Mouse (Mus musculus): Measurements from ENCODE around the gene Arih1. TPM values are rescaled to one million over a fixed set of nuclear protein-coding genes. Genes with fewer than 3 reads are reported as not detected.

Gene Arih1
- polyA plus RNA-seq, 2 experiments: 5.8 to 11.6 TPM

DNA sequence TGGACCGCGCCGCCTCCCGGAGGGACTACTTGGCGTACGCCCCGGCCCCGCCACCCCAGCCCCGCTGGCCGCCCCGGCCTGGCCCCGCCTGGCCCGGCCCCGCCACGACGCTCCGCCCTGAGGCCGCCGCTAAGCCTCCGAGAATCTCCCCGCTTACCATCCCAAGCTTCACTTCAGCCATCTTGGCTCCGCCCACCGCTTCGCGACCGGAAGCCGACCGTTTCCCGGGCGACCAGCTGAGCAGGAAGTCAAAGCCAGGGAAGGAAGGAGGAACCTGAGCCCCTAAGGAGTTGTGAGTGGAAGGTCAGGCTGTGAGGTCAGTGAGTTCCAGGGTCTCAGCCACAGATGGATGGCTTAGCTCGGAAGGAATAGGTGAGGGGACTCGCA, 133.2 kb downstream of the Arih1 start, which contains the start of gene Bbs4:
Gene Bbs4 (minus strand): TSS at position 256 of the 387 bp plus-strand sequence.
- Histone ChIP-seq H3K4me2 (ENCODE audit: low read depth) (peak within 1 kb of the TSS; percentile 80), H3K4me3 (ENCODE audit: insufficient read depth in 1 of 2, low read depth in 2 of 2, low read length in 2 of 2) (peak within 1 kb of the TSS; percentile 79 to 91), H3K4me1 (replicated peaks; ENCODE audit: control insufficient read depth in 2 of 2, insufficient read depth in 2 of 2, low read length in 1 of 2) (peaks cover 0 to 4% of the 10 kb centered on the region in 2 experiments; a peak in 1 of 4 replicates), H3K36me3 (replicated peaks; ENCODE audit: control insufficient read depth, insufficient read depth, low read depth) (no peaks in the 10 kb centered on the region), H3K27ac (peak within 1 kb of the TSS; percentile 53; the same call in 1 of the 2 replicates), H3K9me3 (ENCODE audit: control insufficient read depth, low read length) (no peaks in the 10 kb centered on the region), H3K27me3 (ENCODE audit: control insufficient read depth, insufficient read depth, low read length) (no peaks in the 10 kb centered on the region), H3K9ac (replicated peaks) (peak within 1 kb of the TSS; percentile 82)
- TF ChIP-seq CTCF (IDR thresholded peaks at IDR 0.05; ENCODE audit: low read depth) (no peak), EP300 (IDR thresholded peaks at IDR 0.05; ENCODE audit: low read depth) (no peak)
- peak; percentile 100 for ATAC-seq (ENCODE audit: insufficient read depth)
- WGBS (ENCODE audit: insufficient replicate concordance): under 1% methylated on average over 32 of the region's 32 CpGs
- DNase-seq (ENCODE audit: low read depth in 3 of 3, low spot score in 3 of 3): peak; percentile 85 to 86 (median 85)

DNA sequence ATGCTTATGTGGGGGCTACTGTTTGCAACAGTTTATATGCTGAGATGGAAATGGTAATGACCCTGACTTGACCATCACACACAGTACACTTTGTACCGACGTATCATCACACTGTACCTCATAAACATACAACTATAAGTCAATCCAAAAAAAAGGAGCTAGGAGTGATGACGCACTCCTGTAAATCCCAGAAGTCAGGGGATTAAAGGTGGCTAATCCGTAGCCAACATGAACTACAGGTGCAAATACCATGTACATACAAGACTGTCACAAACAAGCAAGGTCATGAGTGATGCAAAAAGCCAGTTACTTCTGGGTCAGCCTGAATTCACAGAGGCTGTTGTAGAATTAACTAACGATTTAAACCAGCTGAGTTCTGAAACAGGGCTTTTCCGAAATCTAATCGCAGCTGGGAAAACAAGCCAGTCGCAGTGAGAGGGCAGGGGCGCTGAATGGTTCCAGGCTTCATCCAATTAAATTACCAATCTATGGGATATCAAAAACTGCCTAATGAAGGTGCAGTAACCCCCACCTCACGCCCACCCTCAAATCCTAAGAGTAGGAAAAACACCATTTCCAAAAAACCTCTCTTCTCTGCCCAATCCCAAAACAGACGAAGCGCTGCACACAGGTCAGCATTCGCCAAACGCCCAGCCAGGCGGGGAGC, 133.7 kb downstream of the Arih1 start:
- no peaks in the 10 kb centered on the region for H3K36me3 ChIP-seq (replicated peaks; ENCODE audit: control insufficient read depth, insufficient read depth, low read depth)
- H3K4me1 ChIP-seq (replicated peaks; ENCODE audit: control insufficient read depth in 2 of 2, insufficient read depth in 2 of 2, low read length in 1 of 2): peaks cover 0 to 4% of the 10 kb centered on the region in 2 experiments; a peak in 1 of 4 replicates
- H3K27me3 ChIP-seq (ENCODE audit: control insufficient read depth, insufficient read depth, low read length): no peaks in the 10 kb centered on the region
- peak overlapping the region; percentile 53; the same call in 1 of the 2 replicates for H3K27ac ChIP-seq
- peak overlapping the region; percentile 80 for H3K4me2 ChIP-seq (ENCODE audit: low read depth)
- peak; percentile 14; the same call in 1 of the 2 replicates for ATAC-seq (ENCODE audit: insufficient read depth)
- H3K4me3 ChIP-seq (ENCODE audit: insufficient read depth in 1 of 2, low read depth in 2 of 2, low read length in 2 of 2): peak overlapping the region; percentile 66 to 79
- 20% methylated on average over 15 of the region's 15 CpGs for WGBS (ENCODE audit: insufficient replicate concordance)
- H3K9ac ChIP-seq (replicated peaks): peak overlapping the region; percentile 82
- DNase-seq (ENCODE audit: low read depth in 3 of 3, low spot score in 3 of 3): no peak
- TF ChIP-seq EP300 (IDR thresholded peaks at IDR 0.05; ENCODE audit: low read depth) (no peak), CTCF (IDR thresholded peaks at IDR 0.05; ENCODE audit: low read depth) (no peak)
- no peaks in the 10 kb centered on the region for H3K9me3 ChIP-seq (ENCODE audit: control insufficient read depth, low read length)

DNA sequence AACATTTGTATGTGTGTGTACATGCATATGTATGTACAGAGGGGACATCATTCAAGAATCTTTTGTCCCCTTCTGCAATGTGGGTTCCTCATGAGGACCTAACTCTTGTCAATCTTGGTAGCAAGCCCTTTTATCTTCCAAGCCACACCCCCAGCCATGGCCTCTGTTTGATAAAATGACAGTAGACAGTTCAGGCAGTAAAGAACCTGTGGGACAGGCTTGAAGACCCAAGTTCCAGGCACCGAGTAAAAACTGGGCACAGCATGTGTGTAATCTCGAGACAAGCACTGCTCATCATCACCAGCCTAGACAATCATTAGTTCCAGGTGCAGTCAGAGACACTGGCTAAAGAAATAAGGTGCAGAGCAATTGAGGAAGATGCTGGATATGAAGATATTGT, 140.2 kb downstream of the Arih1 start:
- no peak overlapping the region for H3K9ac ChIP-seq (replicated peaks)
- no peak for DNase-seq (ENCODE audit: low read depth in 3 of 3, low spot score in 3 of 3)
- H3K4me3 ChIP-seq (ENCODE audit: insufficient read depth in 1 of 2, low read depth in 2 of 2, low read length in 2 of 2): no peak overlapping the region
- H3K4me1 ChIP-seq (replicated peaks; ENCODE audit: control insufficient read depth in 2 of 2, insufficient read depth in 2 of 2, low read length in 1 of 2): peaks cover 2 to 4% of the 10 kb centered on the region in 2 experiments; a peak in 2 of 4 replicates
- H3K27me3 ChIP-seq (ENCODE audit: control insufficient read depth, insufficient read depth, low read length): no peaks in the 10 kb centered on the region
- no peaks in the 10 kb centered on the region for H3K9me3 ChIP-seq (ENCODE audit: control insufficient read depth, low read length)
- 0 out of 2 replicates have a peak, but pooled peaks have one; percentile 18 for ATAC-seq (ENCODE audit: insufficient read depth)
- WGBS (ENCODE audit: insufficient replicate concordance): 14% methylated on average over 2 of the region's 2 CpGs
- no peak for TF ChIP-seq EP300 (IDR thresholded peaks at IDR 0.05; ENCODE audit: low read depth)
- no peak for TF ChIP-seq CTCF (IDR thresholded peaks at IDR 0.05; ENCODE audit: low read depth)
- no peak overlapping the region for H3K4me2 ChIP-seq (ENCODE audit: low read depth)
- no peak overlapping the region for H3K27ac ChIP-seq
- H3K36me3 ChIP-seq (replicated peaks; ENCODE audit: control insufficient read depth, insufficient read depth, low read depth): no peaks in the 10 kb centered on the region

DNA sequence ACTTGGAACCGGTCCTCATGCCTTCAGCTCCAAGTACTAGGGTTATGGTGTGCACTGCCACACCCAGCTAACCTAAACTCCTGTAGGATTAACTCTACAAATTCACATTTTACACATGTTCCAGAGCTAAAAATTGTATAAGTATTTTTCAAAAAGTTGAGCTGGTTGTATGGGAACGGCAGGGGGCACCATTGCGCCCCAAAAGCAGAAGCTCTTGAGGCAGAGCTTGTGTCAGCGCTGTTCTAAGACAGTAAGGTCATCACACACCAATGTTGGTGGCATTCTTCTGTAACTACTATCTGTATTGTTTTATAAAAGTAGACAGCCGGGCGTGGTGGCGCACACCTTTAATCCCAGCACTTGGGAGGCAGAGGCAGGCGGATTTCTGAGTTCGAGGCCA, 146.4 kb downstream of the Arih1 start:
- peaks cover 8 to 9% of the 10 kb centered on the region in 2 experiments; a peak in 3 of 4 replicates for H3K4me1 ChIP-seq (replicated peaks; ENCODE audit: control insufficient read depth in 2 of 2, insufficient read depth in 2 of 2, low read length in 1 of 2)
- no peak overlapping the region for H3K4me3 ChIP-seq (ENCODE audit: insufficient read depth in 1 of 2, low read depth in 2 of 2, low read length in 2 of 2)
- no peaks in the 10 kb centered on the region for H3K27me3 ChIP-seq (ENCODE audit: control insufficient read depth, insufficient read depth, low read length)
- no peak overlapping the region for H3K27ac ChIP-seq
- H3K9me3 ChIP-seq (ENCODE audit: control insufficient read depth, low read length): no peaks in the 10 kb centered on the region
- no peak overlapping the region for H3K9ac ChIP-seq (replicated peaks)
- TF ChIP-seq CTCF (IDR thresholded peaks at IDR 0.05; ENCODE audit: low read depth): peak; percentile 63
- TF ChIP-seq EP300 (IDR thresholded peaks at IDR 0.05; ENCODE audit: low read depth): no peak
- ATAC-seq (ENCODE audit: insufficient read depth) (no peak), DNase-seq (ENCODE audit: low read depth in 3 of 3, low spot score in 3 of 3) (peak in 1 of 3 experiments; percentile 22)
- 70% methylated on average over 9 of the region's 9 CpGs for WGBS (ENCODE audit: insufficient replicate concordance)
- no peak overlapping the region for H3K4me2 ChIP-seq (ENCODE audit: low read depth)
- H3K36me3 ChIP-seq (replicated peaks; ENCODE audit: control insufficient read depth, insufficient read depth, low read depth): no peaks in the 10 kb centered on the region

DNA sequence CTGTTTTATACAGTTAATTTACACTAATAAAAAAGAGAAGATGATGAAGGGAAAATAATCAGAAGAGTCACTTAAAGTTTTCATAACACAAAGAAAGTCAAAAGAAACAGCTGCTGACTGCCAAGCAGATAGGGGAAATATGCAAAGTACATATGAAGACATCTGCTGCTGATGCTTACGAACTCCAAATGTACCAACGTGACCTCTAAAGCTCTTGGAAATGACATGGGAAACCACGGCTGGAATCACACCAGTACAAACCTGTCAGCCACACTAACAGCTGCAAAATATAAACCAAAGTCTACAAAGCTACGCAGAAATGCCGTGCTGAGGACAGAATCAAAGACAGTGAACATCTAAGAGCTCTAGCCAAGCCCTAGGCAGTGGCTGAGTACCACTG, 147.3 kb downstream of the Arih1 start:
- Histone ChIP-seq H3K4me1 (replicated peaks; ENCODE audit: control insufficient read depth in 2 of 2, insufficient read depth in 2 of 2, low read length in 1 of 2) (peaks cover 8 to 9% of the 10 kb centered on the region in 2 experiments; a peak in 3 of 4 replicates), H3K4me2 (ENCODE audit: low read depth) (no peak overlapping the region), H3K9me3 (ENCODE audit: control insufficient read depth, low read length) (no peaks in the 10 kb centered on the region), H3K4me3 (ENCODE audit: insufficient read depth in 1 of 2, low read depth in 2 of 2, low read length in 2 of 2) (no peak overlapping the region), H3K9ac (replicated peaks) (no peak overlapping the region), H3K27me3 (ENCODE audit: control insufficient read depth, insufficient read depth, low read length) (no peaks in the 10 kb centered on the region), H3K27ac (no peak overlapping the region), H3K36me3 (replicated peaks; ENCODE audit: control insufficient read depth, insufficient read depth, low read depth) (no peaks in the 10 kb centered on the region)
- WGBS (ENCODE audit: insufficient replicate concordance): 74% methylated on average over 5 of the region's 5 CpGs
- ATAC-seq (ENCODE audit: insufficient read depth) (no peak), DNase-seq (ENCODE audit: low read depth in 3 of 3, low spot score in 3 of 3) (no peak)
- TF ChIP-seq EP300 (IDR thresholded peaks at IDR 0.05; ENCODE audit: low read depth) (no peak), CTCF (IDR thresholded peaks at IDR 0.05; ENCODE audit: low read depth) (no peak)
